Mouse (Mus musculus) MEL (cell line): Measurements from ENCODE around the gene Glipr2. TPM values are rescaled to one million over a fixed set of nuclear protein-coding genes. Genes with fewer than 3 reads are reported as not detected.

Experiments
- DNase-seq: peaks from one replicate; pipeline ENCODE4 v3.0.0; 2011; ENCODE audit warnings: low read depth, low spot score
- H3K27ac ChIP-seq: 2 replicates; pipeline ENCODE4 v1.5.1; 2012; ENCODE audit warnings: low read depth, mild to moderate bottlenecking, control low read depth, low read length, moderate library complexity; ENCODE audit not compliant: control insufficient read depth
- H3K27me3 ChIP-seq, 2 experiments: fragments of 150-350 bp in 1 of 2; sonication (generic) in 1 of 2; 2 replicates each; pipeline ENCODE4 v1.6.1; 2012; ENCODE audit warnings: low read length in 2 of 2, mild to moderate bottlenecking in 2 of 2, improper control_type of control experiment in 1 of 2, moderate library complexity in 1 of 2; ENCODE audit not compliant: insufficient read depth in 2 of 2, control insufficient read depth in 1 of 2
- H3K36me3 ChIP-seq, 2 experiments: 2 replicates each; pipeline ENCODE4 v1.6.1; 2012 to 2014; ENCODE audit warnings: low read length in 2 of 2, improper control_type of control experiment in 1 of 2, inconsistent platforms in 1 of 2, mild to moderate bottlenecking in 1 of 2; ENCODE audit not compliant: insufficient read depth in 2 of 2, control insufficient read depth in 1 of 2
- H3K4me1 ChIP-seq, 2 experiments: fragments of 150-350 bp in 1 of 2; sonication (generic) in 1 of 2; 2 replicates each; pipeline ENCODE4 v1.6.1; 2012; ENCODE audit warnings: low read length in 2 of 2, improper control_type of control experiment in 1 of 2, mild to moderate bottlenecking in 1 of 2; ENCODE audit not compliant: insufficient read depth in 2 of 2, control insufficient read depth in 1 of 2
- H3K4me3 ChIP-seq, 2 experiments: fragments of 150-350 bp in 1 of 2; sonication (generic) in 1 of 2; 2 replicates each; pipeline ENCODE4 v1.5.1; 2012; ENCODE audit warnings: low read depth in 2 of 2, low read length in 2 of 2, mild to moderate bottlenecking in 2 of 2, moderate library complexity in 2 of 2, control low read depth in 1 of 2, improper control_type of control experiment in 1 of 2; ENCODE audit not compliant: control insufficient read depth in 1 of 2, insufficient read depth in 1 of 2
- H3K79me2 ChIP-seq: 2 replicates; pipeline ENCODE4 v1.6.1; 2012; ENCODE audit warnings: mild to moderate bottlenecking, low read length, moderate library complexity; ENCODE audit not compliant: control insufficient read depth, poor library complexity, insufficient read depth
- H3K9ac ChIP-seq: 2 replicates; pipeline ENCODE4 v1.6.1; 2012; ENCODE audit warnings: low read depth, mild to moderate bottlenecking, control low read depth, low read length, moderate library complexity; ENCODE audit not compliant: control insufficient read depth, poor library complexity, severe bottlenecking
- H3K9me3 ChIP-seq: fragments of 150-350 bp; sonication (generic); replicated peaks from 2 replicates; pipeline ENCODE4 v1.6.1; 2012; ENCODE audit warnings: mild to moderate bottlenecking, low read length, improper control_type of control experiment, moderate library complexity; ENCODE audit not compliant: insufficient read depth
- BHLHE40 ChIP-seq: IDR thresholded peaks from 2 replicates; pipeline ENCODE4 v1.6.1; 2012; ENCODE audit warnings: low read depth, mild to moderate bottlenecking, inconsistent platforms, low read length, improper control_type of control experiment, borderline replicate concordance
- CHD1 ChIP-seq: IDR thresholded peaks from 2 replicates; pipeline ENCODE4 v1.6.1; 2012; ENCODE audit warnings: low read depth, mild to moderate bottlenecking, inconsistent platforms, low read length, improper control_type of control experiment
- CHD2 ChIP-seq: IDR thresholded peaks from 2 replicates; pipeline ENCODE4 v1.6.1; 2011; ENCODE audit warnings: low read length, improper control_type of control experiment
- CTCF ChIP-seq, 3 experiments: IDR thresholded peaks in 2 of 3; conservative IDR thresholded peaks in 1 of 3; 2 replicates each; pipeline ENCODE4 v1.5.1; 2011 to 2012; ENCODE audit warnings: low read length in 3 of 3, low read depth in 2 of 3, mild to moderate bottlenecking in 2 of 3, improper control_type of control experiment in 1 of 3, inconsistent platforms in 1 of 3, mixed read lengths in 1 of 3, moderate library complexity in 1 of 3; ENCODE audit not compliant: control insufficient read depth in 1 of 3, insufficient read depth in 1 of 3, poor library complexity in 1 of 3, severe bottlenecking in 1 of 3
- ELF1 ChIP-seq: IDR thresholded peaks from 2 replicates; pipeline ENCODE4 v1.6.1; 2014; ENCODE audit warnings: low read depth, mild to moderate bottlenecking, inconsistent platforms, low read length, improper control_type of control experiment, moderate library complexity
- EP300 ChIP-seq, 2 experiments: IDR thresholded peaks; 2 replicates each; pipeline ENCODE4 v1.6.1; 2011; ENCODE audit warnings: improper control_type of control experiment in 2 of 2, low read length in 2 of 2, low read depth in 1 of 2, mild to moderate bottlenecking in 1 of 2
- GATA1 ChIP-seq: IDR thresholded peaks from 2 replicates; pipeline ENCODE4 v1.6.1; 2011; ENCODE audit warnings: low read depth, low read length, improper control_type of control experiment
- HCFC1 ChIP-seq: IDR thresholded peaks from 2 replicates; pipeline ENCODE4 v1.6.1; 2012; ENCODE audit warnings: low read depth, mild to moderate bottlenecking, inconsistent platforms, low read length, improper control_type of control experiment, moderate library complexity
- JUND ChIP-seq: IDR thresholded peaks from 2 replicates; pipeline ENCODE4 v1.6.1; 2011; ENCODE audit warnings: low read depth, mild to moderate bottlenecking, improper control_type of control experiment, low read length
- MAFK ChIP-seq: IDR thresholded peaks from 2 replicates; pipeline ENCODE4 v1.6.1; 2011; ENCODE audit warnings: low read depth, mild to moderate bottlenecking, low read length, improper control_type of control experiment, borderline replicate concordance
- MAX ChIP-seq: IDR thresholded peaks from 2 replicates; pipeline ENCODE4 v1.6.1; 2011; ENCODE audit warnings: low read length, improper control_type of control experiment
- MEF2A ChIP-seq: IDR thresholded peaks from 2 replicates; pipeline ENCODE4 v1.6.1; 2014; ENCODE audit warnings: low read depth, mild to moderate bottlenecking, inconsistent platforms, low read length, improper control_type of control experiment; ENCODE audit not compliant: poor library complexity, insufficient replicate concordance, severe bottlenecking; ENCODE audit errors: extremely low read depth
- MXI1 ChIP-seq: IDR thresholded peaks from 2 replicates; pipeline ENCODE4 v1.6.1; 2011; ENCODE audit warnings: mild to moderate bottlenecking, low read depth, low read length, improper control_type of control experiment
- MYB ChIP-seq: IDR thresholded peaks from 2 replicates; pipeline ENCODE4 v1.6.1; 2011; ENCODE audit warnings: mild to moderate bottlenecking, low read depth, low read length, improper control_type of control experiment
- MYC ChIP-seq: IDR thresholded peaks from 2 replicates; pipeline ENCODE4 v1.6.1; 2011; ENCODE audit warnings: low read depth, mild to moderate bottlenecking, low read length, improper control_type of control experiment, moderate library complexity
- NRF1 ChIP-seq: IDR thresholded peaks from 2 replicates; pipeline ENCODE4 v1.6.1; 2014; ENCODE audit warnings: low read depth, mild to moderate bottlenecking, inconsistent platforms, low read length, improper control_type of control experiment, moderate library complexity; ENCODE audit not compliant: poor library complexity, insufficient read depth, severe bottlenecking
- POLR2AphosphoS2 ChIP-seq: IDR thresholded peaks from 2 replicates; pipeline ENCODE4 v1.6.1; 2011; ENCODE audit warnings: low read length, improper control_type of control experiment
- POLR2AphosphoS5 ChIP-seq: IDR thresholded peaks from 2 replicates; pipeline ENCODE4 v1.6.1; 2012; ENCODE audit warnings: low read depth, borderline replicate concordance, mild to moderate bottlenecking, inconsistent platforms, low read length, moderate library complexity, mixed read lengths
- RAD21 ChIP-seq: IDR thresholded peaks from 2 replicates; pipeline ENCODE4 v1.6.1; 2011; ENCODE audit warnings: mild to moderate bottlenecking, low read depth, low read length, improper control_type of control experiment
- SIN3A ChIP-seq: IDR thresholded peaks from 2 replicates; pipeline ENCODE4 v1.6.1; 2012; ENCODE audit warnings: low read length, improper control_type of control experiment, inconsistent platforms
- SMC3 ChIP-seq: IDR thresholded peaks from 2 replicates; pipeline ENCODE4 v1.6.1; 2011; ENCODE audit warnings: low read depth, low read length, improper control_type of control experiment
- TAL1 ChIP-seq: IDR thresholded peaks from 2 replicates; pipeline ENCODE4 v1.6.1; 2012; ENCODE audit warnings: mild to moderate bottlenecking, inconsistent platforms, low read length, moderate library complexity, mixed read lengths
- TBP ChIP-seq: IDR thresholded peaks from 2 replicates; pipeline ENCODE4 v1.8.0; 2011; ENCODE audit warnings: low read depth, low read length, improper control_type of control experiment
- TCF12 ChIP-seq: IDR thresholded peaks from 2 replicates; pipeline ENCODE4 v1.6.1; 2014; ENCODE audit warnings: low read depth, mild to moderate bottlenecking, inconsistent platforms, low read length, improper control_type of control experiment, moderate library complexity
- UBTF ChIP-seq: IDR thresholded peaks from 2 replicates; pipeline ENCODE4 v1.6.1; 2012; ENCODE audit warnings: low read depth, mild to moderate bottlenecking, inconsistent platforms, low read length, improper control_type of control experiment, moderate library complexity, borderline replicate concordance; ENCODE audit not compliant: insufficient read depth
- USF1 ChIP-seq: IDR thresholded peaks from 2 replicates; pipeline ENCODE4 v1.6.1; 2014; ENCODE audit warnings: low read depth, mild to moderate bottlenecking, inconsistent platforms, low read length, improper control_type of control experiment, moderate library complexity
- USF2 ChIP-seq, 2 experiments: IDR thresholded peaks; 2 replicates each; pipeline ENCODE4 v1.6.1; 2011 to 2012; ENCODE audit warnings: improper control_type of control experiment in 2 of 2, low read length in 2 of 2, borderline replicate concordance in 1 of 2, inconsistent platforms in 1 of 2, low read depth in 1 of 2, mild to moderate bottlenecking in 1 of 2; ENCODE audit not compliant: insufficient read depth in 1 of 2
- ZC3H11A ChIP-seq: IDR thresholded peaks from 2 replicates; pipeline ENCODE4 v1.6.1; 2012; ENCODE audit warnings: low read depth, mild to moderate bottlenecking, inconsistent platforms, low read length, improper control_type of control experiment
- ZMIZ1 ChIP-seq: IDR thresholded peaks from 2 replicates; pipeline ENCODE4 v1.6.1; 2012; ENCODE audit warnings: low read depth, mild to moderate bottlenecking, inconsistent platforms, low read length, improper control_type of control experiment, moderate library complexity
- polyA plus RNA-seq, 2 experiments: library from polyadenylated mRNA; stranded (reverse) in 1 of 2; unstranded in 1 of 2; fragments of >175 nt in 1 of 2; fragments of >200 nt in 1 of 2; gene quantifications; 2 replicates each; pipeline versions ENCODE4 v1.2.1 to v1.2.4; 2012; ENCODE audit warnings: low replicate concordance in 2 of 2, low read depth in 1 of 2; ENCODE audit not compliant: insufficient read length in 2 of 2, insufficient read depth in 1 of 2, missing spikeins in 1 of 2
- total RNA-seq: library from RNA; depleted of rRNA; stranded (reverse); fragments of 300-350 nt; gene quantifications from 2 replicates; pipeline ENCODE4 v1.2.3, GENCODE M21; 2012

The Glipr2 gene
- total and polyA plus RNA-seq, 3 experiments, result 22.8 to 25.0 TPM; not detected in 1

- H3K79me2 ChIP-seq, result no peaks in the 10 kb centered on the region; the same call in 1 of the 2 replicates
- H3K9ac ChIP-seq, result peak overlapping the region; percentile 60
- peak overlapping the region; percentile 82 for H3K27ac ChIP-seq
- H3K4me1 ChIP-seq, result peaks cover 22 to 46% of the 10 kb centered on the region in 2 experiments
- peaks cover 0 to 35% of the 10 kb centered on the region in 2 experiments; a peak in 2 of 4 replicates for H3K36me3 ChIP-seq
- no peak for TF ChIP-seq ZMIZ1
- TF ChIP-seq POLR2AphosphoS2, result no peak
- no peak for TF ChIP-seq MXI1
- TF ChIP-seq TCF12, result no peak
- no peak for TF ChIP-seq USF1
- no peak for TF ChIP-seq ZC3H11A
- TF ChIP-seq MYC, result no peak
- no peak for TF ChIP-seq HCFC1
- no peak for TF ChIP-seq MEF2A
- no peak for TF ChIP-seq RAD21
- no peak for TF ChIP-seq MAX
- TF ChIP-seq GATA1, result no peak
- no peak for TF ChIP-seq CTCF (IDR thresholded peaks at IDR 0.05 in 2 of 3, conservative IDR thresholded peaks at IDR 0.05 in 1 of 3; ENCODE audit: control insufficient read depth in 1 of 3, insufficient read depth in 1 of 3, low read depth in 2 of 3, low read length in 3 of 3, poor library complexity in 1 of 3, severe bottlenecking in 1 of 3)
- TF ChIP-seq POLR2AphosphoS5, result no peak
- TF ChIP-seq MYB, result no peak
- TF ChIP-seq USF2 (IDR thresholded peaks at IDR 0.05; ENCODE audit: borderline replicate concordance in 1 of 2, insufficient read depth in 1 of 2, low read depth in 1 of 2, low read length in 2 of 2), result no peak
- TF ChIP-seq CHD2, result no peak
- TF ChIP-seq UBTF, result no peak
- no peak for TF ChIP-seq CHD1
- H3K9me3 ChIP-seq, result no peaks in the 10 kb centered on the region
- peak overlapping the region; percentile 6 to 19; a peak in 2 of 4 replicates for H3K4me3 ChIP-seq
- H3K27me3 ChIP-seq, result no peaks in the 10 kb centered on the region
- peak; percentile 27 for DNase-seq
Observed at GRCm38 (mm10) chr4:43971541-43972136, 14.4 kb downstream of the Glipr2 start.

- DNase-seq, result peak; percentile 88
- TF ChIP-seq TBP (peak; percentile 39; the same call in 1 of the 2 replicates), SMC3 (no peak), RAD21 (no peak), NRF1 (no peak), MAFK (no peak), CHD2 (peak; percentile 52), JUND (no peak), TCF12 (0 out of 2 replicates have a peak, but pooled peaks have one; percentile 43), EP300 (IDR thresholded peaks at IDR 0.05; ENCODE audit: low read depth in 1 of 2, low read length in 2 of 2) (peak; percentile 26 to 42; a peak in 2 of 4 replicates), SIN3A (no peak), MYB (no peak), HCFC1 (peak; percentile 67), TAL1 (no peak), ZC3H11A (no peak), CTCF (IDR thresholded peaks at IDR 0.05 in 2 of 3, conservative IDR thresholded peaks at IDR 0.05 in 1 of 3; ENCODE audit: control insufficient read depth in 1 of 3, insufficient read depth in 1 of 3, low read depth in 2 of 3, low read length in 3 of 3, poor library complexity in 1 of 3, severe bottlenecking in 1 of 3) (no peak), ELF1 (peak; percentile 74), BHLHE40 (no peak), MAX (no peak)
Observed at GRCm38 (mm10) chr4:43972137-43972591, 15.0 kb downstream of the Glipr2 start.

More at GRCm38 (mm10) chr4:43972137-43972591, 15.0 kb downstream of the Glipr2 start:
- H3K4me1 ChIP-seq, result peaks cover 22 to 41% of the 10 kb centered on the region in 2 experiments
- H3K9ac ChIP-seq, result peak overlapping the region; percentile 60
- peaks cover 0 to 33% of the 10 kb centered on the region in 2 experiments; a peak in 2 of 4 replicates for H3K36me3 ChIP-seq
- peak overlapping the region; percentile 82 for H3K27ac ChIP-seq
- H3K9me3 ChIP-seq, result no peaks in the 10 kb centered on the region
- no peaks in the 10 kb centered on the region for H3K27me3 ChIP-seq
- H3K4me3 ChIP-seq, result peak overlapping the region; percentile 6 to 19; a peak in 2 of 4 replicates
- no peaks in the 10 kb centered on the region; the same call in 1 of the 2 replicates for H3K79me2 ChIP-seq
